Mouse (Mus musculus): Measurements from ENCODE around the gene Amz1. TPM values are rescaled to one million over a fixed set of nuclear protein-coding genes. Genes with fewer than 3 reads are reported as not detected.

The Amz1 gene
- polyA plus RNA-seq, 1 experiment from 2014 or later: 7.4 TPM

DNA sequence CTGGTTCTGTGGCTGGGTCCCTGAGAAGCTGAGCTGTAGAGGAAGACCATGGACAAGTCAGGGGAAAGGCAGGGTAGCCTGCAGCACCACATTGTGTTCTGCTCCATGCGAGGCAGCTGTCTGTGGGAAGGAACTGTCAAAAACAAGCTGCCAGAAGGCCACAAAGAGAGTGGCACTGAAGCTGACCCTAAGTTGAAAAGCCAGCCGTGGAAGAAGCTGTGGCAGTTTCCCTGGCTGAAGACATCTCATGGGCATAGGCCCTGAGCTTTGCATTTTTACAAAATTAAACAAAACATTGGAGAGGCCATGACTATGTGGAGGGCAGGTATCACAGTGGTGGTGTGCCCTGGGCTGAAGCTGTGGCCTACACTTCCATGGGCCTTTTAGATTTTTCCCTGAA lies 75.3 kb downstream of the Amz1 start:
- Histone ChIP-seq H3K27me3 (replicated peaks; ENCODE audit: control insufficient read depth, insufficient read depth, low read length) (no peaks in the 10 kb centered on the region), H3K4me2 (ENCODE audit: low read length) (no peak overlapping the region), H3K36me3 (ENCODE audit: control insufficient read depth, insufficient read depth) (no peaks in the 10 kb centered on the region), H3K9ac (replicated peaks; ENCODE audit: low read depth, low read length) (no peak overlapping the region), H3K27ac (ENCODE audit: low read length) (no peak overlapping the region), H3K4me3 (replicated peaks; ENCODE audit: low read length) (no peak overlapping the region), H3K9me3 (ENCODE audit: control insufficient read depth, low read length) (no peaks in the 10 kb centered on the region), H3K4me1 (replicated peaks; ENCODE audit: control insufficient read depth, insufficient read depth, low read length) (no peaks in the 10 kb centered on the region)
- 63% methylated on average over 2 of the region's 2 CpGs for WGBS
- no peak for ATAC-seq

DNA sequence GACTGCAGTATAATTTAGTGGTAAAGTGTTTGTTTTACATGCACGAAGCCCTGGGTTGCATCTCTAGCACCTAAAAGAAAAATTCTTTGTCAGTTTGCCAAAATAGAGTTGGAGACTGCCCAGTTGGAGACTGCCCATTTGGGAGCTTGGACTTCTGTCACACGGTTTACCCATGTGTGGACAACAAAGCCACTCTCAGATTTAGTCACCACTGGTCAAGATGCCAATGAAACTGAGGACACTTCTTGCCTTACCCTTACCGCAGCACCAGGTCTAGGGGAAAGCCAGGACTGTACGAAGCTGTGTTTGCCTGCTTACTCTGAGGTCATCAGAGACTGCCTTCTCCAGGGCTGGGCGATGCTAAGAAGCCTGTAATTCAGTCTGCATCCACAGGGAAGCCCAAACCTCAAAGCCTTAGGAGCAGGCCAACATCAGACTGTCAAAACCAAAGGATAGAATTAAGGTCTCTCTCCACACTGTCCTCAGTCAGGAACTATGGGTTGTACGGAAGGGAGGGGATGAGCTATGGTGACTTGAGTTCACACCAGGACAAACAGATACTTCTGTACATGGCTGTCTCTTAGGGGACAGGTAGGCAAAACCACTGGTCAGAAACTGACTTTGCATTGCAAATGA lies 76.5 kb downstream of the Amz1 start:
- Histone ChIP-seq H3K9me3 (ENCODE audit: control insufficient read depth, low read length) (no peaks in the 10 kb centered on the region), H3K4me1 (replicated peaks; ENCODE audit: control insufficient read depth, insufficient read depth, low read length) (no peaks in the 10 kb centered on the region), H3K4me3 (replicated peaks; ENCODE audit: low read length) (no peak overlapping the region), H3K36me3 (ENCODE audit: control insufficient read depth, insufficient read depth) (no peaks in the 10 kb centered on the region), H3K27me3 (replicated peaks; ENCODE audit: control insufficient read depth, insufficient read depth, low read length) (no peaks in the 10 kb centered on the region), H3K4me2 (ENCODE audit: low read length) (no peak overlapping the region), H3K27ac (ENCODE audit: low read length) (no peak overlapping the region), H3K9ac (replicated peaks; ENCODE audit: low read depth, low read length) (no peak overlapping the region)
- 71% methylated on average over 6 of the region's 6 CpGs for WGBS
- no peak for ATAC-seq

DNA sequence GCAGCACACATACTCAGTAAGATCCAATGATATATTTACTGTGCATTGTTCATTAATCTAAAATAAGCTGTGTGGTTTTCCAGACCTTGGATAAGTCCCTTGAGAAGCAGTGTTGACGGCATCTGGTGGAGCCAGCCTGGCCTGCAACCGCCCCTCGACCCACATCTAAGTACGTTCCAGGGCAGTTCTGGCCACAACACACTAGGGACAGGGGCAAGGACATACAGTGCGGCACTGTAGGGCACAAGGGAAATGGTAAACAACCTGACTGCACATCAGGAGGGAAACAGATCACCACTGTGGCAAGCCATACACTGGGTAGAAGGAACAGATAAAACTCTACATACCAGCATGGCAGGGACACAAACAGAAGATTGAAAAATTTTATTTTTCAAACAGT lies 77.9 kb downstream of the Amz1 start:
- Histone ChIP-seq H3K27ac (ENCODE audit: low read length) (no peak overlapping the region), H3K4me3 (replicated peaks; ENCODE audit: low read length) (no peak overlapping the region), H3K9me3 (ENCODE audit: control insufficient read depth, low read length) (no peaks in the 10 kb centered on the region), H3K4me1 (replicated peaks; ENCODE audit: control insufficient read depth, insufficient read depth, low read length) (no peaks in the 10 kb centered on the region), H3K4me2 (ENCODE audit: low read length) (no peak overlapping the region), H3K27me3 (replicated peaks; ENCODE audit: control insufficient read depth, insufficient read depth, low read length) (no peaks in the 10 kb centered on the region), H3K36me3 (ENCODE audit: control insufficient read depth, insufficient read depth) (no peaks in the 10 kb centered on the region), H3K9ac (replicated peaks; ENCODE audit: low read depth, low read length) (no peak overlapping the region)
- 92% methylated on average over 5 of the region's 5 CpGs for WGBS
- ATAC-seq: no peak

DNA sequence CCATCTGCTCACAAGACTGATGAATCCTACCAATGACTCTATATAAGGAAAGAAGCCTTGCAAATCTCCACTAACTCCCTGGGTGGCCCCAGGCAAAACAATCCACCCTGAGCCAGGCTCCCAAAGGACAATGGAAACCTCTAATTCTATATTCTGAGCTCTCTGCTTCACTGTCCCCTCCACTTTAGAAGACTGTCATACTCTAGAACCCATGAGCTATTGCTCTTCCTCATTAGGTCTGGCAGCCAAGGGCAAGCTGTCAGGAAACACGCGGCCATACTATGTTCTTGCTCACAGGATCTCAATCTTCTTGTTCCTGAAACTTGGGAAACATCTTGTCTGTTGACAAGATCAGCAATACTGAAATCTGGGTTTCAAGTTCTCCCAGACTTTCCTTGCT lies 82.3 kb downstream of the Amz1 start:
- no peaks in the 10 kb centered on the region; the same call in 1 of the 2 replicates for H3K4me1 ChIP-seq (replicated peaks; ENCODE audit: control insufficient read depth, insufficient read depth, low read length)
- no peaks in the 10 kb centered on the region for H3K27me3 ChIP-seq (replicated peaks; ENCODE audit: control insufficient read depth, insufficient read depth, low read length)
- ATAC-seq: no peak
- no peaks in the 10 kb centered on the region for H3K36me3 ChIP-seq (ENCODE audit: control insufficient read depth, insufficient read depth)
- no peak overlapping the region for H3K4me2 ChIP-seq (ENCODE audit: low read length)
- no peaks in the 10 kb centered on the region for H3K9me3 ChIP-seq (ENCODE audit: control insufficient read depth, low read length)
- WGBS: 94% methylated on average over 2 of the region's 2 CpGs
- no peak overlapping the region for H3K27ac ChIP-seq (ENCODE audit: low read length)
- H3K4me3 ChIP-seq (replicated peaks; ENCODE audit: low read length): no peak overlapping the region
- no peak overlapping the region for H3K9ac ChIP-seq (replicated peaks; ENCODE audit: low read depth, low read length)

DNA sequence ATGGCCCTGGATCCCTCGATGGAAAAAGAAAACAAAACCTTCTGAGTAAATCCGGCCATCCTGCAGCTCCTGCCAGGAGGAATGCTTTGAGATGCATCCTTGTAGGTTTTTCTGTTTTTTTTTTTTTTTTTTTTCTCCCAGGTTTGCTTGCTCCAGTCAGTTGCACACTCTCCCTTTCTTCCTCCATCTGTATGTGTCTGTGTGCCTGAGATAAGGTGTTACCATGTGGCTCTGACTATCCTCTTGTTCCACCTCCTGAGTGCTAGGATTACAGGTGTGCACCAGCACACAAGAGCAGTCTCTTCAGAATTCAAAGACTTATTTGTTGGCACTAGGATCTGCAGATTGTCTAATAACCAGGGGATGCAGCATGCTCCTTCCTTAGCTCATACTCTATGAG lies 83.0 kb downstream of the Amz1 start:
- 62% methylated on average over 2 of the region's 2 CpGs for WGBS
- no peak overlapping the region for H3K9ac ChIP-seq (replicated peaks; ENCODE audit: low read depth, low read length)
- H3K4me2 ChIP-seq (ENCODE audit: low read length): no peak overlapping the region
- H3K27ac ChIP-seq (ENCODE audit: low read length): no peak overlapping the region
- peaks cover 4% of the 10 kb centered on the region; the same call in 1 of the 2 replicates for H3K4me1 ChIP-seq (replicated peaks; ENCODE audit: control insufficient read depth, insufficient read depth, low read length)
- no peak overlapping the region for H3K4me3 ChIP-seq (replicated peaks; ENCODE audit: low read length)
- no peaks in the 10 kb centered on the region for H3K9me3 ChIP-seq (ENCODE audit: control insufficient read depth, low read length)
- H3K36me3 ChIP-seq (ENCODE audit: control insufficient read depth, insufficient read depth): no peaks in the 10 kb centered on the region
- no peaks in the 10 kb centered on the region for H3K27me3 ChIP-seq (replicated peaks; ENCODE audit: control insufficient read depth, insufficient read depth, low read length)
- no peak for ATAC-seq

Other genes with a start within 250 kb of the Amz1 start
- 15.6 and 17.7 TPM in 2 replicates for gene Chst12, start 218.6 kb upstream of the Amz1 start, polyA plus RNA-seq (2015; fragmentation: Nextera tagmentation; extraction: Ambion mirVana)
- gene Grifin, start 159.1 kb upstream of the Amz1 start, polyA plus RNA-seq (2015; fragmentation: Nextera tagmentation; extraction: Ambion mirVana): not detected in 2 replicates
- gene Lfng, start 116.8 kb upstream of the Amz1 start, polyA plus RNA-seq (2015; fragmentation: Nextera tagmentation; extraction: Ambion mirVana): 23.3 and 25.6 TPM in 2 replicates
- 68.7 and 68.9 TPM in 2 replicates for gene Ttyh3, start 75.1 kb upstream of the Amz1 start, polyA plus RNA-seq (2015; fragmentation: Nextera tagmentation; extraction: Ambion mirVana)
- gene Iqce, start 21.7 kb upstream of the Amz1 start, polyA plus RNA-seq (2015; fragmentation: Nextera tagmentation; extraction: Ambion mirVana): 26.1 and 30.8 TPM in 2 replicates
- 28.0 and 28.4 TPM in 2 replicates for gene Brat1, start 19.1 kb upstream of the Amz1 start, polyA plus RNA-seq (2015; fragmentation: Nextera tagmentation; extraction: Ambion mirVana)
- 13.5 and 14.4 TPM in 2 replicates for gene Gna12, start 106.3 kb downstream of the Amz1 start, polyA plus RNA-seq (2015; fragmentation: Nextera tagmentation; extraction: Ambion mirVana)